Mouse (Mus musculus): ENCODE data around the gene Zg16. TPM values are rescaled to one million over a fixed set of nuclear protein-coding genes. Genes with fewer than 3 reads are reported as not detected.

Zg16 gene
- polyA plus RNA-seq, 1 experiment from 2014 or later: not detected

GRCm38 (mm10) chr7:127020491-127020890 is 66.6 kb downstream of the Zg16 start:
- Histone ChIP-seq H3K27ac (peak overlapping the region; percentile 100), H3K9me3 (no peaks in the 10 kb centered on the region), H3K4me3 (peak overlapping the region; percentile 92), H3K27me3 (ENCODE audit: poor library complexity, severe bottlenecking) (no peaks in the 10 kb centered on the region), H3K4me1 (peaks cover 95% of the 10 kb centered on the region), H3K36me3 (replicated peaks) (peaks cover 43% of the 10 kb centered on the region)
- 45% methylated on average over 5 of the region's 5 CpGs for WGBS
- no peak for DNase-seq (ENCODE audit: extremely low spot score, low spot score)

GRCm38 (mm10) chr7:127020031-127020430 is 67.1 kb downstream of the Zg16 start:
- H3K27me3 ChIP-seq (ENCODE audit: poor library complexity, severe bottlenecking): no peaks in the 10 kb centered on the region
- H3K27ac ChIP-seq: peak overlapping the region; percentile 100
- peak overlapping the region; percentile 92 for H3K4me3 ChIP-seq
- 67% methylated on average over 3 of the region's 3 CpGs for WGBS
- no peak for DNase-seq (ENCODE audit: extremely low spot score, low spot score)
- no peaks in the 10 kb centered on the region for H3K9me3 ChIP-seq
- H3K36me3 ChIP-seq (replicated peaks): peaks cover 43% of the 10 kb centered on the region
- peaks cover 96% of the 10 kb centered on the region for H3K4me1 ChIP-seq

GRCm38 (mm10) chr7:127019306-127019960 is 67.7 kb downstream of the Zg16 start:
- H3K9me3 ChIP-seq: no peaks in the 10 kb centered on the region
- H3K36me3 ChIP-seq (replicated peaks): peaks cover 43% of the 10 kb centered on the region
- H3K27ac ChIP-seq: peak overlapping the region; percentile 100
- no peak for DNase-seq (ENCODE audit: extremely low spot score, low spot score)
- no peaks in the 10 kb centered on the region for H3K27me3 ChIP-seq (ENCODE audit: poor library complexity, severe bottlenecking)
- peaks cover 96% of the 10 kb centered on the region for H3K4me1 ChIP-seq
- WGBS: 83% methylated on average over 14 of the region's 14 CpGs
- peak overlapping the region; percentile 92 for H3K4me3 ChIP-seq

GRCm38 (mm10) chr7:127018416-127019305 is 68.5 kb downstream of the Zg16 start:
- Histone ChIP-seq H3K4me1 (peaks cover 93% of the 10 kb centered on the region), H3K27me3 (ENCODE audit: poor library complexity, severe bottlenecking) (no peaks in the 10 kb centered on the region), H3K27ac (peak overlapping the region; percentile 100), H3K4me3 (peak overlapping the region; percentile 92; the same call in 1 of the 2 replicates), H3K9me3 (no peaks in the 10 kb centered on the region), H3K36me3 (replicated peaks) (peaks cover 43% of the 10 kb centered on the region)
- 90% methylated on average over 15 of the region's 15 CpGs for WGBS
- DNase-seq (ENCODE audit: extremely low spot score, low spot score): no peak

GRCm38 (mm10) chr7:127017950-127018345 is 69.2 kb downstream of the Zg16 start:
- Histone ChIP-seq H3K27me3 (ENCODE audit: poor library complexity, severe bottlenecking) (no peaks in the 10 kb centered on the region), H3K4me3 (peak overlapping the region; percentile 76; the same call in 1 of the 2 replicates), H3K9me3 (no peaks in the 10 kb centered on the region), H3K27ac (peak overlapping the region; percentile 100), H3K36me3 (replicated peaks) (peaks cover 43% of the 10 kb centered on the region), H3K4me1 (peaks cover 86% of the 10 kb centered on the region)
- DNase-seq (ENCODE audit: extremely low spot score, low spot score): no peak
- WGBS: 70% methylated on average over 6 of the region's 6 CpGs

DNA sequence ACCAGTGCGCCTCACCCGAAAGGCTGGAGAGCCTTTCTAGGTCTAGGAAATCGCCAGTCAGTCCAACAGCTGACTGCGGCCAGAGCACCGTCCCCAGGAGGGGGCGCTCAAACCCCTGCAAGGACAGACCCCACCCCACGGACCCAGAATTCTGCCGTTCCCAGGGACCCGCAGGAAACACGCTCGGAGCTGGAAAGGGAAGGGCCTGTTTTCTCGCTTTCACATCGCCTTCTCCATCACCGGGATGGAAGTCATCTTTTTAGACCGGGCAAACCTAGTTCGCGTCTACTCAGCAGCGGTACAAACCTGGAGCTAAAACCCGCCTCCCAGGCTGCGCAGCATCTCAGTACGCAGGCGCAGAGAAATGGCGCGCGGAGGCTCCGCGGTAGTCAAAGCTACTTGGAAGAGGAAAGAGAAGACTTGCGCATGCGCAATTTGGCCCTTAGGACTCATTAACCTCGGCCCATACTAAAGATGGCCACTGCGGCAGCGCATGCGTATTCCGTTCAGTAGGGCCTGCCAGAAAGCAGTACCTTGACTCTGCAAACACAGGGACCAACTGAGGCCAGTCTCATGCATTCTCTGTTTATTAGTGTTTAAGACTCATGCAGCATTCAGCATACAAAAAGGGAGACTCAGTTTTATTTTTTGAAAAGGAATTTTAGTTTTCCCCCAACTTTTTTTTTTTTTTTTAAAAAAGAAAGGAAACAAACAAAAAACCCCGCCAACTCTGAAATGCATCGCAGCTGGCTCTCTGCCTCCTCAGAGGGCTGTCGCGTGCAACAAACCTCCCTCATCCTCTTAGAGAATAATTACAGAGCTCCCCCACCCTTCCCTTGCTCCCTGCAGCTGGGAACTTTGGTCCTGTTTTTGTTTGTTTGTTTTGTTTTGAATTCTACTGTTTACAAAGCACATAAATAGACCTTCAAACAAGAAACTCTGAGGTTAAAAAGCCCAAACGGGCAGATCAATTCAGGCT is 69.9 kb downstream of the Zg16 start, which contains the start of gene Pagr1a:
Pagr1a (minus strand) TSS at position 382 of the 979 bp plus-strand sequence.
- Histone ChIP-seq H3K36me3 (replicated peaks) (peaks cover 43% of the 10 kb centered on the region), H3K4me1 (peaks cover 79% of the 10 kb centered on the region), H3K9me3 (no peaks in the 10 kb centered on the region), H3K27ac (peak within 1 kb of the TSS; percentile 100), H3K27me3 (ENCODE audit: poor library complexity, severe bottlenecking) (no peaks in the 10 kb centered on the region), H3K4me3 (peak within 1 kb of the TSS; percentile 92)
- 5% methylated on average over 39 of the region's 39 CpGs for WGBS
- DNase-seq (ENCODE audit: extremely low spot score, low spot score): peak; percentile 99

GRCm38 (mm10) chr7:127016486-127016938 is 70.6 kb downstream of the Zg16 start:
- H3K9me3 ChIP-seq: no peaks in the 10 kb centered on the region
- peaks cover 44% of the 10 kb centered on the region for H3K36me3 ChIP-seq (replicated peaks)
- H3K27ac ChIP-seq: peak overlapping the region; percentile 100
- no peak for DNase-seq (ENCODE audit: extremely low spot score, low spot score)
- no peaks in the 10 kb centered on the region for H3K27me3 ChIP-seq (ENCODE audit: poor library complexity, severe bottlenecking)
- WGBS: under 1% methylated on average over 22 of the region's 22 CpGs
- H3K4me1 ChIP-seq: peaks cover 76% of the 10 kb centered on the region
- H3K4me3 ChIP-seq: peak overlapping the region; percentile 76

DNA sequence TGATC is 70.8 kb downstream of the Zg16 start, which contains the start of gene Pagr1b:
Pagr1b (minus strand) TSS at position 4 of the 5 bp plus-strand sequence.
- DNase-seq (ENCODE audit: extremely low spot score, low spot score): no peak
- Histone ChIP-seq H3K27me3 (ENCODE audit: poor library complexity, severe bottlenecking) (no peaks in the 10 kb centered on the region), H3K27ac (peak within 1 kb of the TSS; percentile 100), H3K9me3 (no peaks in the 10 kb centered on the region), H3K4me1 (peaks cover 74% of the 10 kb centered on the region), H3K4me3 (peak within 1 kb of the TSS; percentile 76), H3K36me3 (replicated peaks) (peaks cover 46% of the 10 kb centered on the region)

DNA sequence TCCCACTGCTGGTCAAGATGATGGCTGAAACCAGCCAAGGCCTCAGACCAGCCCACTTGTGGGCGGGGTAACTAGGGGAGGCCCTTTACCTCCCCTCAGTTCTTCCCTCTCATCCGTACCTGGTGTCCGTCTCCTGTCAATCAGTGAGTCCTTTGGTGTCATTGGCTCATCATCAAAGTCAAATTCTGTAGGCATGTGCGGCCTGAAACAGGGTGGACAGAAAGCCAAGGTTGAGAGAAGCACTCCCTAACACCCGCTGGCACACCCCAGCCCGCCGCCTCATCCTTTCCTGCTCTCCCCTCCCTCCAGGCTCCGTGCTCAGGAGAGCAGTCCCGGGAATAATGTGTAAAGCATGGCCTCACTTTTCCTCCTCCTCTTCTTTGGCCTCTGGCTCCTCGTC is 71.0 kb downstream of the Zg16 start:
- DNase-seq (ENCODE audit: extremely low spot score, low spot score): no peak
- peaks cover 72% of the 10 kb centered on the region for H3K4me1 ChIP-seq
- WGBS: 2% methylated on average over 10 of the region's 10 CpGs
- peak overlapping the region; percentile 76 for H3K4me3 ChIP-seq
- no peaks in the 10 kb centered on the region for H3K9me3 ChIP-seq
- no peaks in the 10 kb centered on the region for H3K27me3 ChIP-seq (ENCODE audit: poor library complexity, severe bottlenecking)
- H3K27ac ChIP-seq: peak overlapping the region; percentile 100
- H3K36me3 ChIP-seq (replicated peaks): peaks cover 48% of the 10 kb centered on the region

- peak overlapping the region; percentile 76 for H3K4me3 ChIP-seq
- WGBS: 95% methylated on average over 12 of the region's 12 CpGs
- H3K27me3 ChIP-seq (ENCODE audit: poor library complexity, severe bottlenecking): no peaks in the 10 kb centered on the region
- no peak for DNase-seq (ENCODE audit: extremely low spot score, low spot score)
- H3K9me3 ChIP-seq: no peaks in the 10 kb centered on the region
- H3K27ac ChIP-seq: peak overlapping the region; percentile 100
- peaks cover 61% of the 10 kb centered on the region for H3K4me1 ChIP-seq
- H3K36me3 ChIP-seq (replicated peaks): peaks cover 53% of the 10 kb centered on the region
Observed at GRCm38 (mm10) chr7:127014993-127015392, 72.1 kb downstream of the Zg16 start.

DNA sequence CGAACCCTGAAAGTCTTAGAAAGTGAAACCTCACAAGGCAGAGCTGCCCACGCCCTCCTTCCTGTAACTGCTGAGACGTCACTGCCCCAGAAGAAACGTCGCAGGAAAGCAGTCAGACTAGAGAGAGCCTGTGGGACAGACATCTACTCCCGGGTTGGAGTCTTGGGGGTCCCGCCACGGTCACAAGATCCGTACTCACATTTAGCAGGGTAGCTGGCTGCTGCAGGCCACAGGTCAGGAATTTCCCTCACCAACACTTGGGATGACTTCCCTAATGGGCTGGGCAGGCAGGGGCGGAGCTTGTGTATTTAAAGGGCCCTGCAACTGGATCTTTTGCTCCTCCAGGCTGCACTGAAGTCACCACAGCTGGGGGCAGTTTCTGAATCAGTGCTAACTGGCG is 72.8 kb downstream of the Zg16 start, which contains the start of gene Mvp:
Mvp (minus strand) TSS at position 302 of the 400 bp plus-strand sequence.
- peak within 1 kb of the TSS; percentile 100 for H3K27ac ChIP-seq
- peaks cover 53% of the 10 kb centered on the region for H3K36me3 ChIP-seq (replicated peaks)
- peak within 1 kb of the TSS; percentile 76 for H3K4me3 ChIP-seq
- H3K9me3 ChIP-seq: no peaks in the 10 kb centered on the region
- DNase-seq (ENCODE audit: extremely low spot score, low spot score): no peak
- no peaks in the 10 kb centered on the region for H3K27me3 ChIP-seq (ENCODE audit: poor library complexity, severe bottlenecking)
- peaks cover 55% of the 10 kb centered on the region for H3K4me1 ChIP-seq
- WGBS: 74% methylated on average over 11 of the region's 11 CpGs

DNA sequence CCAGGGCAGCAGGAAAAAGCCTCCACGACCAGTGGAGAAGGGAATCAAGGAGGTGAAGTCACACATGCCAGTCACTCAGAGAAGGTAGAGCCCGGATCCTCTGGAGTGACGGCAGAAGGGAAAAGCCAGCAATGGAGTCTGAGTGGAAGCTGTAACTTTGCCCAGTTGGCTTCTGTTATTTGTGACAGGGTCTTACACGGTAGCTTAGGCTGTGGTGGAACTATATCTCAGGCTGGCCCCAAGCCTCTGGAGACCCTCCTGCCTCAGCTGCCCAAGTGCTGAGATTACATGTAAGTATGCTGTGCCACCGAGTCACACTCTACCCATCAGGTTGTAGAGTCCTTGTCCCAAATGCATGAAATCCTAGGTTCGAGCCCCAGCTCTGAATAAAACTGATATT is 73.7 kb downstream of the Zg16 start:
- H3K27me3 ChIP-seq (ENCODE audit: poor library complexity, severe bottlenecking): no peaks in the 10 kb centered on the region
- H3K4me3 ChIP-seq: no peak overlapping the region
- no peak overlapping the region for H3K27ac ChIP-seq
- H3K9me3 ChIP-seq: no peaks in the 10 kb centered on the region
- DNase-seq (ENCODE audit: extremely low spot score, low spot score): no peak
- WGBS: 95% methylated on average over 6 of the region's 6 CpGs
- peaks cover 51% of the 10 kb centered on the region for H3K4me1 ChIP-seq
- peaks cover 53% of the 10 kb centered on the region for H3K36me3 ChIP-seq (replicated peaks)
